Mouse (Mus musculus): Measurements from ENCODE around the gene Rnf224. TPM values are rescaled to one million over a fixed set of nuclear protein-coding genes. Genes with fewer than 3 reads are reported as not detected.

Gene Rnf224
- polyA plus RNA-seq, 1 experiment = not detected

DNA sequence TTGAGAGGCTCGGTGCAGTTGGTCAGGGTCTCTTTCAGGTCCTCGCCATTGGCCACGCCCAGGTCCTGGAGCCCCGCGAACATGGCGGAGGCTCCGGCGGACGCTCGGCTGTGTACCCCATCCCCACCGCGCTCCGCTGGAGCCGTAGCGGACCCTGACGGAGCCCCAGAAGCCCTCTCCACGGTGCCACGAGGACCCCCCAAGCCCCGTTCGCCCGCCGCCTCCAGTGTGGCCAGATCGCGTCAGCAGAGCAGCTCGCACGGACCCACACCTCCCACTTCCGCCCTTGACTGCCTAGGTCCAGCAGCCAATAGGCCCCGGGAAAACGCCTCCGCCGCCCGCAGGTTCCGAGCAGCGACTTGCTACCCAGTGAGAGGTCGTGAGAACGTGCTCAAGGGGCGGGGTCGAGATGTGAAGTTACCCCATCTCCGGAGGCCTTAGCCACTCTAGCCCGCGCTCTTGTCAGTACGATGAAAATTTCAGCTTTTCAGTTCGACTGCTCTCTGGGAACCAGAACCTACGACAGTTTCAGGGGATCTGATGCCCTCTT lies 25.4 kb downstream of the Rnf224 start, which contains the start of gene Nelfb:
TSS of gene Nelfb (minus strand) at position 369 of the 550 bp plus-strand sequence.
- Histone ChIP-seq H3K4me1 (ENCODE audit: control insufficient read depth) (peaks cover 33% of the 10 kb centered on the region), H3K36me3 (ENCODE audit: control insufficient read depth) (peaks cover 37% of the 10 kb centered on the region), H3K27me3 (ENCODE audit: control insufficient read depth) (peaks cover 5% of the 10 kb centered on the region), H3K4me3 (replicated peaks) (peak within 1 kb of the TSS; percentile 83), H3K9me3 (ENCODE audit: control insufficient read depth, low read length) (no peaks in the 10 kb centered on the region)
- no peak for TF ChIP-seq GATA1 (IDR thresholded peaks at IDR 0.05; ENCODE audit: low read length)
- TF ChIP-seq TAL1 (IDR thresholded peaks at IDR 0.05; ENCODE audit: low read length) = no peak

DNA sequence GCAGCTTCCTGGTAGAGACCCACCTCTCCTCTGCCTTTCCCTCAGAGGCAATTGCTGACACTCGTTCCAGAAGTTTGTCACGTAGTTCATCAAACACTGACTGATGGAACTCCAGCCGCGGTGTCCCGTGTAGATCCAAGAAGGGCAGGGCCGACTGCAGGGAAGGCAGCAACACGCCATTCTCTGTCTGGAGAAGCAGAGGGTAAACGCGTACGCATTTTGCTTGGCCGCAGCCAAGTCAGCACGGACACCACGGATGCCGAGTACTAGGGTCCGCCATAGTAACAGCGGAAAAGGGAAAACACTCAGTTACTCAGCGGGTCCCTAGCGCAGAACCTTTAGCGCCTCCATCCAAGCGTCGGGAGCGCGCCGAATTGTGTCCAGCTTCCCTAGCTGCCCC lies 25.9 kb downstream of the Rnf224 start:
- TF ChIP-seq GATA1 (IDR thresholded peaks at IDR 0.05; ENCODE audit: low read length) (no peak), TAL1 (IDR thresholded peaks at IDR 0.05; ENCODE audit: low read length) (no peak)
- Histone ChIP-seq H3K4me1 (ENCODE audit: control insufficient read depth) (peaks cover 35% of the 10 kb centered on the region), H3K36me3 (ENCODE audit: control insufficient read depth) (peaks cover 42% of the 10 kb centered on the region), H3K4me3 (replicated peaks) (peak overlapping the region; percentile 83), H3K27me3 (ENCODE audit: control insufficient read depth) (peaks cover 5% of the 10 kb centered on the region), H3K9me3 (ENCODE audit: control insufficient read depth, low read length) (no peaks in the 10 kb centered on the region)

DNA sequence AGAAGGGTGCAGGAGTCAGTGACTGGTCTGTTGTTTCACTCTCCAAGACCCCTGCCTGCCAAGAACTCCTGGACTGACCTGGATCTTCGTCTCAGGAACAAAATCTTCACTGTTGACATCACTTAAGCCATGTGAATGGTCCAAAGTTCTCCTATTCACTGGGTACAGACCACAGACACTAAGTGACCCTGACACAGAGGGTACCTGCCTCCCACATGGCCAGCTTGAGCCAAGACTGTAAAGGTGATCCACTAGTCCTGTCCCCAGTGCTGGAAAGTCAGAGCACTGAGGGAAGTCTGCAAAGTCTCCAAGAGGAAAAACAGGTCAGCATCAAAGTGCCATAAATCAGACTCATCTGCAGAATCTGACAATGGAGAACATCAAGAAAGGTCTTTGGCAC lies 29.0 kb downstream of the Rnf224 start:
- H3K4me1 ChIP-seq (ENCODE audit: control insufficient read depth) = peaks cover 37% of the 10 kb centered on the region
- peaks cover 73% of the 10 kb centered on the region for H3K36me3 ChIP-seq (ENCODE audit: control insufficient read depth)
- H3K4me3 ChIP-seq (replicated peaks) = no peak overlapping the region
- no peaks in the 10 kb centered on the region for H3K27me3 ChIP-seq (ENCODE audit: control insufficient read depth)
- no peak for TF ChIP-seq GATA1 (IDR thresholded peaks at IDR 0.05; ENCODE audit: low read length)
- no peak for TF ChIP-seq TAL1 (IDR thresholded peaks at IDR 0.05; ENCODE audit: low read length)
- no peaks in the 10 kb centered on the region for H3K9me3 ChIP-seq (ENCODE audit: control insufficient read depth, low read length)

DNA sequence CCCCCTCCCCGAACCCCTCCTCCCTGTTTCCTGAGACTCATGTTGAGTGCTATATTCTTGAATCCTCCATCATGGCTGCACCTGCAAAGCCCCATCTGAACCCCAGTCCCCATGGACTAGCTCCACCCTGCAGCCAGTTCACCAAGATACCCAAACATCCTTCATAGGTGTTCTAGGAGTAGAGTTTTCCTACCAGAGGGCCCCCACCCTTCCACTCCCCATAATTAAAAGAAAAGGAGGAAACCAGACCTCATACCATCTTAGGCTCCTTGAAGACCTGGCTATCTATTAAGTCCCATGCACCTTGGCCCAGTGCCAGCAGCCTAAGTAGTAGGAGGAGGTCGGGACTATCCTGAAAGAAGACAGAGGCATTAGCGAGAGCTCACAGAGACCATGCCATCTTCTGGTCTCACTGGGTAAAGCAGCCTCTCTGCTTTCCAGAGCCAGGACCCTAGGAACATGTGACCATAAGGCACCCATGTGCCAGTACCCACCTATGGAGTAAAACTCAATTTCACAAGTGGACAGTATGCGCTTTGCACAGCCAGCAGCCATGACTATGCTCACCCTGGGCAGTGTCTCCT lies 32.9 kb downstream of the Rnf224 start:
- Histone ChIP-seq H3K4me1 (ENCODE audit: control insufficient read depth) (peaks cover 10% of the 10 kb centered on the region), H3K4me3 (replicated peaks) (no peak overlapping the region), H3K9me3 (ENCODE audit: control insufficient read depth, low read length) (no peaks in the 10 kb centered on the region), H3K36me3 (ENCODE audit: control insufficient read depth) (peaks cover 98% of the 10 kb centered on the region), H3K27me3 (ENCODE audit: control insufficient read depth) (no peaks in the 10 kb centered on the region)
- no peak for TF ChIP-seq TAL1 (IDR thresholded peaks at IDR 0.05; ENCODE audit: low read length)
- no peak for TF ChIP-seq GATA1 (IDR thresholded peaks at IDR 0.05; ENCODE audit: low read length)

DNA sequence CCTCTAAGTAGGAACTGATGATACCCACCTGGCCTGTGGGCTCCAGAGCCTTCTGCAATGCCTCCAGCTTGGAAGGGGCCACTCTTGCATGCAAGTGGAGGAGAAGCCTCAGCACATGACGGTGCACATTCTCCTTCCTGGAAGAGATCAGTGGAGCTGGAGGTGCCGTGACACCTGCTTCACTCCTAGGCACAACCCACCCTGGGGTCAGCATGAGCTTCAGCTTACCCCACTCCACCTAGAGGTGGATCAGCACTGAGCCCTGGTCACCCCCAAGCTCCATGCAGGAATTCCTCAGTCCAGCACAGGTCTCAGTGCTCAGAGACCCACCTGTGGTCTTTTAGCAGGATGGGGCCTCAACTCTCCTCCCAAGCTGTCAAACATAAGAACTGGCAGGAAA lies 36.0 kb downstream of the Rnf224 start:
- Histone ChIP-seq H3K9me3 (ENCODE audit: control insufficient read depth, low read length) (no peaks in the 10 kb centered on the region), H3K36me3 (ENCODE audit: control insufficient read depth) (peaks cover 78% of the 10 kb centered on the region), H3K27me3 (ENCODE audit: control insufficient read depth) (peaks cover under 1% of the 10 kb centered on the region; the same call in 1 of the 2 replicates), H3K4me3 (replicated peaks) (no peak overlapping the region), H3K4me1 (ENCODE audit: control insufficient read depth) (peaks cover 29% of the 10 kb centered on the region)
- TF ChIP-seq TAL1 (IDR thresholded peaks at IDR 0.05; ENCODE audit: low read length) = no peak
- TF ChIP-seq GATA1 (IDR thresholded peaks at IDR 0.05; ENCODE audit: low read length) = no peak

DNA sequence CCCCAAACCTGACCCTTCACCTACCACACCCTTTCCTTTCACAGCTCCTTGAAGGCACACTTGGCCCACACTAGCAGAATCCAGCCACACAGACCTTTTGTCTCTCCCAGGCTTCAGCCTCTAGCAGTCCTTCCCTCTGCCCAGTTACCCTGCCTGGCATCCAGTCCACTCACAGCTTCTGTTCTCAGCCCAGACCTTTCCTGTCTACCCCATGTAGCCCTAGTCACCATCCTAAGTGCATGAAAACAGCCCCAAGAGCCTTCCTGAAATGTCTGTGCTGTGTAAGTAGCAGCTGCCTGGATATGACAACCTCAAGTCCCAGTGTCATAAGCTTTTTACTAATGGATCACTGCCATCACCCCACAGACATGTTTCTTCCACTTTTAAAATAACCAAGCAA lies 38.6 kb downstream of the Rnf224 start:
- Histone ChIP-seq H3K4me3 (replicated peaks) (no peak overlapping the region), H3K27me3 (ENCODE audit: control insufficient read depth) (peaks cover 7% of the 10 kb centered on the region), H3K9me3 (ENCODE audit: control insufficient read depth, low read length) (no peaks in the 10 kb centered on the region), H3K4me1 (ENCODE audit: control insufficient read depth) (peaks cover 51% of the 10 kb centered on the region), H3K36me3 (ENCODE audit: control insufficient read depth) (peaks cover 51% of the 10 kb centered on the region)
- TF ChIP-seq TAL1 (IDR thresholded peaks at IDR 0.05; ENCODE audit: low read length) (no peak), GATA1 (IDR thresholded peaks at IDR 0.05; ENCODE audit: low read length) (no peak)

DNA sequence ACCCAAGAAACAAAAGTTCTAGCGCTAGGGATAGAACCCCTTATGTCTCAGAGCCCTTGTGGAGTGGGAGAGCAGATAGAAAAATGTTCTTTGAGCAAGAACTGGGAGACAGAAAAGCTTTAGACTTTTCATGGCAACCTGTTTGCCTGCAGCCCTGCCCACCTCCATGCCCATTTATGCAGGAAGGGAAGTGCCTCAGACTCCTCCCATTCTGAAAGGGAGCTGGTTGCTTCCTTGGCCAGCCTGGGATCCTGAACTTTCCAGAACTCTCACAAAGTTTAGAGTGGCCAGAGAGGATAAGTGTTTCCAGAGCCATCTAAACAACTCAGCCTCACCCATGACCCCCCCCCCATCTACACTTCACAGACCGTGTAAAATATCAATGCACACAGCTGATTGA lies 39.4 kb downstream of the Rnf224 start:
- peaks cover 43% of the 10 kb centered on the region for H3K36me3 ChIP-seq (ENCODE audit: control insufficient read depth)
- no peak for TF ChIP-seq TAL1 (IDR thresholded peaks at IDR 0.05; ENCODE audit: low read length)
- TF ChIP-seq GATA1 (IDR thresholded peaks at IDR 0.05; ENCODE audit: low read length) = no peak
- H3K27me3 ChIP-seq (ENCODE audit: control insufficient read depth) = peaks cover 7% of the 10 kb centered on the region
- no peaks in the 10 kb centered on the region for H3K9me3 ChIP-seq (ENCODE audit: control insufficient read depth, low read length)
- H3K4me3 ChIP-seq (replicated peaks) = no peak overlapping the region
- H3K4me1 ChIP-seq (ENCODE audit: control insufficient read depth) = peaks cover 51% of the 10 kb centered on the region

DNA sequence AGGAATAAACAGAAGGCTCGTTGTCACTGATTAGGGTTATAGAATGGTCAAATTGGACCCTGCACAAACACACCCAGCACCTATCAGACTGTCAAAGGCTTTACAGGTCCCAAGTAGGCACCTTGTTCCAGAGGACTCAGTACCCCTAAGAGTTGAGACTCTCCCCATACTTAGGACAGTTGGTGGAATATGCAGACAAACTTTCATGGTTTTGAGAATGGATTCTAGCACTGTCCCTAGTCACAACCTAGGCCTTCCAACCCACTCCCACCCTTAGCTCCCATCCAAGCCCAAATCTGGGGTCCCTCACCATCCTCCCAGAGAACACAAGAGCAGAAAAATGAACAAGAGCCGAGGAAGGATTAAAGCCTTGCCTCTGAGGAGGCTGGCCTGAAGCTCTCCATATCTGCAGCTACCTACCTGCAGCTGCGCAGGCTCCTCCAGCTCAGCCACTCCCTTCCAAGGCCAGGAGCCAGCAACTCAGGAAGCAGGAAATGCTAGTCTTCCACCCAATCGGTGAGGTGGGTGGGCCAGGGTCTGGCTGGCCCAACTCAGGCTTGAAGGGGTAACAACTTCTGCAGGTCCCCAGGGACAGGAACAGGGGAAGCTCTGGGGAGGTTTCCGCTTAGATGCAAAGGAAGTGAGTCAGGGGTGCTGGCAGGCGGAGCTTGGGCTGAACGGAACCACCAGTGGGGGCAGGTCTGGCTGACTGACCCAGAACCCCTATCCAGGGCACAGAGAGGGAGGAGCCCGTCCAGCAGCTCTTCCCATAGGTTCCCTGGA lies 40.2 kb downstream of the Rnf224 start, which contains the start of gene Tor4a:
TSS of gene Tor4a (minus strand) at position 715 of the 783 bp plus-strand sequence.
- Histone ChIP-seq H3K4me3 (replicated peaks) (peak within 1 kb of the TSS; percentile 66), H3K4me1 (ENCODE audit: control insufficient read depth) (peaks cover 51% of the 10 kb centered on the region), H3K9me3 (ENCODE audit: control insufficient read depth, low read length) (no peaks in the 10 kb centered on the region), H3K36me3 (ENCODE audit: control insufficient read depth) (peaks cover 35% of the 10 kb centered on the region), H3K27me3 (ENCODE audit: control insufficient read depth) (peaks cover 7% of the 10 kb centered on the region)
- no peak for TF ChIP-seq GATA1 (IDR thresholded peaks at IDR 0.05; ENCODE audit: low read length)
- TF ChIP-seq TAL1 (IDR thresholded peaks at IDR 0.05; ENCODE audit: low read length) = no peak

All from erythroblast, embryonic 14.5 days (primary cell).